Mouse (Mus musculus): ENCODE data around the gene Apc2.

DNA sequence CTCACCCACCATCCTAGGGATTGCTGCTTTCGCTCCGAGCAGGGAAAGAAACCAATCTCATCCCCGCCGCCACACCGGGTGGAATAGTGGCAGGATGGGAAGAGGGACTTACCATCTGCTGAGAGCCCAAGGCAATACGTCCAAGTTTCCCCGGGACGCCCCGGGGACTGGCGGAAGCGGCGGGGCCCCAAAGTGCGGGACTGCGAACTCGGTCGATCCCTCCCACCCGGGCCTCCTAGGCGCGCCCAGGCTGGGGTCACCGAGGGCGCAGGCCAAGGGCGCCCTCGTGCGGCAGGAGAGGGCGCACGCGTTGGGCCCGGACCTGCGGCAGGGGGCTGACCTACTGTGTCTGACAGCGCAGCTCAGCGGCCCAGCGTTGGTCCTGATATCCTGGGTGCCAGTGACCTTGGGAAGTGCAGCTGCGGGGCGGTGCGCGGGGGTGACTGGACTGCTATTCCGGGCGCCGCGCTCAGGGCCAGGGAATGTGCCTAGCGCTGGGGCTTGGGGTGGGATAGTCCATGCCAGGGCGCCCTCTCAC, 52.5 kb downstream of the Apc2 start, which contains the start of gene Adamtsl5:
- TF ChIP-seq GATA1 (IDR thresholded peaks at IDR 0.05; ENCODE audit: low read length), result no peak
- no peak for TF ChIP-seq TAL1 (IDR thresholded peaks at IDR 0.05; ENCODE audit: low read length)

All from erythroblast, embryonic 14.5 days (primary cell).